Mouse (Mus musculus) thymus, postnatal 0 days (tissue): ENCODE data around the gene Dhrs11. TPM values are rescaled to one million over a fixed set of nuclear protein-coding genes. Genes with fewer than 3 reads are reported as not detected.
"Not testable (repeated sequence)": the region's sequence is repeated elsewhere in the genome, so short reads cannot be mapped to it uniquely, and the experiment has no call there.

Source experiments
- DNase-seq: peaks from one replicate; pipeline ENCODE4 v3.0.0-alpha.2; 2015; ENCODE audit warnings: low spot score
- polyA plus RNA-seq: library from polyadenylated mRNA; unstranded; fragments of >200 nt; fragmentation: Nextera tagmentation; extraction: Ambion mirVana; gene quantifications from 2 replicates; pipeline ENCODE4 v1.2.1, GENCODE M21; 2015

Dhrs11 gene
- polyA plus RNA-seq, result 12.0 and 12.2 TPM in 2 replicates

- peak; percentile 85 for DNase-seq
Measured at GRCm38 (mm10) chr11:84828516-84829399, at the start of gene Dhrs11. TSS of gene Dhrs11 (minus strand) at chr11:84828994.

GRCm38 (mm10) chr11:84876020-84876419, 47.2 kb upstream of the Dhrs11 start:
- DNase-seq, result not testable (repeated sequence)

- no peak for DNase-seq
Measured at GRCm38 (mm10) chr11:84873042-84873833, 44.4 kb upstream of the Dhrs11 start.

- DNase-seq, result no peak
Measured at GRCm38 (mm10) chr11:84871548-84872069, 42.8 kb upstream of the Dhrs11 start.

GRCm38 (mm10) chr11:84871046-84871445, 42.3 kb upstream of the Dhrs11 start:
- DNase-seq, result no peak

GRCm38 (mm10) chr11:84870337-84871043, 41.7 kb upstream of the Dhrs11 start, which contains the start of gene Ggnbp2:
TSS of gene Ggnbp2 (minus strand) at chr11:84870817.
- DNase-seq, result peak; percentile 95

- DNase-seq, result peak; percentile 98
Measured at GRCm38 (mm10) chr11:84869537-84870232, 40.9 kb upstream of the Dhrs11 start.

GRCm38 (mm10) chr11:84868786-84869259, 40.0 kb upstream of the Dhrs11 start:
- DNase-seq, result peak; percentile 47

GRCm38 (mm10) chr11:84867586-84867985, 38.8 kb upstream of the Dhrs11 start:
- DNase-seq, result no peak

- no peak for DNase-seq
Measured at GRCm38 (mm10) chr11:84865268-84865667, 36.5 kb upstream of the Dhrs11 start.

- no peak for DNase-seq
Measured at GRCm38 (mm10) chr11:84855285-84855684, 26.5 kb upstream of the Dhrs11 start.

GRCm38 (mm10) chr11:84847475-84848090, 18.8 kb upstream of the Dhrs11 start:
- no peak for DNase-seq

- DNase-seq, result no peak
Measured at GRCm38 (mm10) chr11:84846741-84847474, 18.1 kb upstream of the Dhrs11 start.

- no peak for DNase-seq
Measured at GRCm38 (mm10) chr11:84839330-84839729, 10.5 kb upstream of the Dhrs11 start.

- not testable (repeated sequence) for DNase-seq
Measured at GRCm38 (mm10) chr11:84829495-84829894, 701 bp upstream of the Dhrs11 start.

- no peak for DNase-seq
Measured at GRCm38 (mm10) chr11:84827901-84828503, 792 bp downstream of the Dhrs11 start.

GRCm38 (mm10) chr11:84827492-84827891, 1.3 kb downstream of the Dhrs11 start:
- no peak for DNase-seq

- no peak for DNase-seq
Measured at GRCm38 (mm10) chr11:84826185-84826584, 2.6 kb downstream of the Dhrs11 start.
